Mouse (Mus musculus) megakaryocyte, embryonic 14.5 days (primary cell): ENCODE measurements at regions not wholly inside any gene's neighbourhood (a gene's known extent, or its start where the extent isn't known, plus 50 kb on each side); places are given as distances from the start of the nearest gene placed in this dataset.

Experiments used
- FLI1 ChIP-seq: IDR thresholded peaks from 2 replicates; pipeline ENCODE4 v1.6.1; 2012; ENCODE audit warnings: low read length, inconsistent platforms, mixed read lengths
- GATA1 ChIP-seq: IDR thresholded peaks from 3 replicates; pipeline ENCODE4 v1.6.1; 2012; ENCODE audit warnings: mixed read lengths, low read length, inconsistent platforms, borderline replicate concordance

DNA sequence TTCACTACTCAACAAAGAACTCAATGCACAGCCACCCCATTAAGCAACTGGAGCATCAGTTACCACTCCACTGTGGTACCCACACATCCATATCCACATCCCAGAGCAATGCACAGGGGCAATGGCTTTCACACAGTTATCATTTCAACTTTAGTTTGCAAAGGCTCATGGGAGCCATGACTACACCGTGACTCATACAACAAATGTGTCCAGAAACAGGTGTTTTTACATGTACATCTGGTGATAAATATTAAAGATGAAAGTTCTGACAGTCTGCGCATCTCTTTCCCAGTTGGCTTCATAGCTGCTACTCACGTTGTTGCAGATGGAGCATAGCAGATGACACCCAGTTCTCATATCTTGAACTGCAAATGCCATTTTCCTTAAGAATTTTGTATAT, 88.0 kb upstream of the Ube2e3 start:
- no peak for TF ChIP-seq GATA1
- TF ChIP-seq FLI1 = no peak
